Mouse (Mus musculus): Measurements from ENCODE around the gene Cpt1c. TPM values are rescaled to one million over a fixed set of nuclear protein-coding genes. Genes with fewer than 3 reads are reported as not detected.

The Cpt1c gene
- polyA plus RNA-seq, 1 experiment from 2014 or later = 19.4 TPM

DNA sequence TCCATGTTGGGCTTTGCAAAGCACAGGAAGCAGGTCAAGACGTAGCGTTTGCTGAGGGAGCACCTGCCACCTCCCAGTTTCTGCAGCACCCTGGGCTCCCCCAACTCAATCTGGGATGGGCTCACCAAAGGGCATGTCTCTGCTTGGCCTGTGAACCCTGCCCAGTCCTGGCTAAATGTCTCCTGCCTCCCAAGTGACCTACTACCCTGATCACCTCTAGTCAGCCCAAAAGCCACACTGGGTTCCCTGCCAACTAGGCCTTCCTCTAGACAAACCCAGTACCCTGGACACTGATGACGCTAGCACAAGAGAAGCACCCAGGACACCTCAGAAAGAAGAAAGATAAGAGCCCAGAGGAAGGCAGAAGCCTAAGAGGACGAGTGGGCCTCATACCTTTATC lies 38.2 kb upstream of the Cpt1c start:
- Histone ChIP-seq H3K4me3 (replicated peaks) (no peak overlapping the region), H3K9me3 (no peaks in the 10 kb centered on the region), H3K4me2 (no peak overlapping the region), H3K36me3 (peaks cover 52% of the 10 kb centered on the region), H3K9ac (no peak overlapping the region), H3K27ac (no peak overlapping the region), H3K27me3 (replicated peaks) (no peaks in the 10 kb centered on the region), H3K4me1 (peaks cover 18% of the 10 kb centered on the region)
- ATAC-seq (ENCODE audit: insufficient read depth, low FRiP score, low read depth) = no peak
- 82% methylated on average over 4 of the region's 4 CpGs for WGBS

GRCm38 (mm10) chr7:45012011-45012410 lies 37.4 kb upstream of the Cpt1c start:
- Histone ChIP-seq H3K4me2 (no peak overlapping the region), H3K36me3 (peaks cover 60% of the 10 kb centered on the region)
- 96% methylated on average over 6 of the region's 6 CpGs for WGBS

GRCm38 (mm10) chr7:45008411-45008810 lies 33.8 kb upstream of the Cpt1c start:
- H3K36me3 ChIP-seq = peaks cover 88% of the 10 kb centered on the region
- WGBS = 93% methylated on average over 19 of the region's 19 CpGs
- H3K4me2 ChIP-seq = no peak overlapping the region
- H3K4me3 ChIP-seq (replicated peaks) = no peak overlapping the region
- H3K9ac ChIP-seq = no peak overlapping the region
- H3K27ac ChIP-seq = no peak overlapping the region
- H3K27me3 ChIP-seq (replicated peaks) = no peaks in the 10 kb centered on the region
- no peaks in the 10 kb centered on the region for H3K9me3 ChIP-seq
- ATAC-seq (ENCODE audit: insufficient read depth, low FRiP score, low read depth) = no peak
- 0 out of 2 replicates have a peak, but pooled peaks cover 3% of the 10 kb centered on the region for H3K4me1 ChIP-seq

More at GRCm38 (mm10) chr7:45012011-45012410, 37.4 kb upstream of the Cpt1c start:
- ATAC-seq (ENCODE audit: insufficient read depth, low FRiP score, low read depth) = no peak
- H3K9ac ChIP-seq = no peak overlapping the region
- H3K27ac ChIP-seq = no peak overlapping the region
- H3K4me3 ChIP-seq (replicated peaks) = no peak overlapping the region
- no peaks in the 10 kb centered on the region for H3K9me3 ChIP-seq
- H3K4me1 ChIP-seq = peaks cover 18% of the 10 kb centered on the region
- H3K27me3 ChIP-seq (replicated peaks) = no peaks in the 10 kb centered on the region

- no peaks in the 10 kb centered on the region for H3K9me3 ChIP-seq
- H3K4me1 ChIP-seq = no peaks in the 10 kb centered on the region
- WGBS = 94% methylated on average over 30 of the region's 30 CpGs
- H3K9ac ChIP-seq = no peak overlapping the region
- H3K36me3 ChIP-seq = peaks cover 86% of the 10 kb centered on the region
- no peak overlapping the region for H3K4me2 ChIP-seq
- no peak overlapping the region for H3K27ac ChIP-seq
- ATAC-seq (ENCODE audit: insufficient read depth, low FRiP score, low read depth) = no peak
- no peaks in the 10 kb centered on the region for H3K27me3 ChIP-seq (replicated peaks)
- no peak overlapping the region for H3K4me3 ChIP-seq (replicated peaks)
Observed at GRCm38 (mm10) chr7:45007846-45008245, 33.2 kb upstream of the Cpt1c start.

- Histone ChIP-seq H3K27me3 (replicated peaks) (no peaks in the 10 kb centered on the region), H3K27ac (no peak overlapping the region), H3K36me3 (peaks cover 81% of the 10 kb centered on the region), H3K9ac (no peak overlapping the region), H3K9me3 (no peaks in the 10 kb centered on the region), H3K4me2 (no peak overlapping the region), H3K4me1 (no peaks in the 10 kb centered on the region), H3K4me3 (replicated peaks) (no peak overlapping the region)
- 94% methylated on average over 29 of the region's 29 CpGs for WGBS
- ATAC-seq (ENCODE audit: insufficient read depth, low FRiP score, low read depth) = no peak
Observed at GRCm38 (mm10) chr7:45007141-45007540, 32.5 kb upstream of the Cpt1c start.

GRCm38 (mm10) chr7:45006503-45006902 lies 31.9 kb upstream of the Cpt1c start:
- H3K4me2 ChIP-seq = no peak overlapping the region
- H3K9ac ChIP-seq = no peak overlapping the region
- WGBS = 92% methylated on average over 12 of the region's 12 CpGs
- H3K36me3 ChIP-seq = peaks cover 81% of the 10 kb centered on the region
- no peak for ATAC-seq (ENCODE audit: insufficient read depth, low FRiP score, low read depth)
- no peak overlapping the region for H3K4me3 ChIP-seq (replicated peaks)
- H3K4me1 ChIP-seq = no peaks in the 10 kb centered on the region
- no peak overlapping the region for H3K27ac ChIP-seq
- no peaks in the 10 kb centered on the region for H3K27me3 ChIP-seq (replicated peaks)
- H3K9me3 ChIP-seq = no peaks in the 10 kb centered on the region

DNA sequence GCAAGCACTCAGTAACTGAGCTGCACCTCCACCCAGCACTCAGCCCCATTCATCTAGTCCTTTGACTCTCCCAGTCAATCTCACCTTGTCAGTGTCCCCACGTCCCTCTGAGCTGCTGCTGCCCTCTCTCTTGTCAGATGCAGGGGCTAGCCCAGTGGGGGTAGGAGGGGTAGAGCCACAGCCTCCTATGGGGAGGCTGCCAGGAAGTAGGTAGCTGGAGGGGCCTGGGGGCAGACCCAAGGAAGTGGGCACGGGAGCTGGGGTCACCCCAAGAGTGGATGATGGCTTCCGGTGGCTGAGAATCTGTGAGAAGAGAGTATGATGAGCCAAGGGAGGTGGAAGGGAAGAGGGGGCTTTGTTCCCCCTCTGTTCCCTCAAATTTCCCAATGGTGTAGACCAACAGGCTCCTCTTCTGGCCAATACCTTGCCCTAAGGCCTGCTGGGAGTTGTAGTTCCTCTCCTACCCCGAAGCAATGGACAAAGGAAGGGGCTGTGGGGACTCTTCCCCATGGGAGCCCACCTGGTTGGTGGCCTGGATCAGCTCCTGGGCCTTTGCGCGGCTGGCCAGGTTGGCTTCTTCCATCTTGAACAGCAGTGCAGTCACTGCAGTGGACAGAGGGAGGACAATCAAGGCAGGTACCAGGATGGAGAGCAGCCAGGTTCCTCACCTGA lies 30.8 kb upstream of the Cpt1c start:
- no peak overlapping the region for H3K4me3 ChIP-seq (replicated peaks)
- no peak overlapping the region for H3K9ac ChIP-seq
- 85% methylated on average over 6 of the region's 6 CpGs for WGBS
- H3K4me2 ChIP-seq = no peak overlapping the region
- no peaks in the 10 kb centered on the region for H3K27me3 ChIP-seq (replicated peaks)
- ATAC-seq (ENCODE audit: insufficient read depth, low FRiP score, low read depth) = no peak
- peaks cover 84% of the 10 kb centered on the region for H3K36me3 ChIP-seq
- H3K27ac ChIP-seq = no peak overlapping the region
- H3K4me1 ChIP-seq = 0 out of 2 replicates have a peak, but pooled peaks cover 4% of the 10 kb centered on the region
- H3K9me3 ChIP-seq = no peaks in the 10 kb centered on the region

DNA sequence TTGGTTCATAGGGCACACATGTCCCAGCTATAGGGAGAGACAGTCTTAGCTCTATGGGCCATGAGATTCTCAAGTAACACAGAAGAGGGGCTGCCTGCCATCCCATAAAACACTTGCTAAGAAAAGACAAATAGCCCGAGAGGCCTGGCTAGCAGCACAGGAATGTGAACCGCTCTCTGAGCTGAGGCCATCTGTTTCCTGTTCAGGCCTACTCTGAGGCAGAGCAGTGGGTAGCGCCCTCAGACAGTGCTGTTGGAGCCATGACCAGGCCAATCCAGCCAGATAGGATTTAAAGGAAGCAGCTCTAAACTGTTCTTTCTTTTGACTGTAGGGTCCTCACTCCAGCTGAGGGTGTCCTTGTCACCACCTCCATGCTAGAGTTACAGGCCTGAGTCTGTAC lies 29.9 kb upstream of the Cpt1c start:
- peaks cover 83% of the 10 kb centered on the region for H3K36me3 ChIP-seq
- no peaks in the 10 kb centered on the region for H3K27me3 ChIP-seq (replicated peaks)
- H3K9me3 ChIP-seq = no peaks in the 10 kb centered on the region
- peaks cover 5% of the 10 kb centered on the region; the same call in 1 of the 2 replicates for H3K4me1 ChIP-seq
- H3K9ac ChIP-seq = no peak overlapping the region
- WGBS = 62% methylated on average over 3 of the region's 3 CpGs
- ATAC-seq (ENCODE audit: insufficient read depth, low FRiP score, low read depth) = no peak
- no peak overlapping the region for H3K27ac ChIP-seq
- H3K4me2 ChIP-seq = no peak overlapping the region
- no peak overlapping the region for H3K4me3 ChIP-seq (replicated peaks)

- Histone ChIP-seq H3K9me3 (no peaks in the 10 kb centered on the region), H3K27me3 (replicated peaks) (no peaks in the 10 kb centered on the region), H3K4me1 (peaks cover 9% of the 10 kb centered on the region; the same call in 1 of the 2 replicates), H3K27ac (no peak overlapping the region), H3K4me2 (no peak overlapping the region), H3K4me3 (replicated peaks) (no peak overlapping the region), H3K36me3 (peaks cover 63% of the 10 kb centered on the region), H3K9ac (no peak overlapping the region)
- no peak for ATAC-seq (ENCODE audit: insufficient read depth, low FRiP score, low read depth)
- WGBS = 78% methylated on average over 7 of the region's 7 CpGs
Observed at GRCm38 (mm10) chr7:45002440-45002839, 27.8 kb upstream of the Cpt1c start.

GRCm38 (mm10) chr7:45000539-45001114 lies 26.0 kb upstream of the Cpt1c start:
- 83% methylated on average over 21 of the region's 21 CpGs for WGBS
- H3K9me3 ChIP-seq = no peaks in the 10 kb centered on the region
- ATAC-seq (ENCODE audit: insufficient read depth, low FRiP score, low read depth) = no peak
- no peak overlapping the region for H3K9ac ChIP-seq
- no peaks in the 10 kb centered on the region for H3K27me3 ChIP-seq (replicated peaks)
- no peak overlapping the region for H3K4me3 ChIP-seq (replicated peaks)
- H3K27ac ChIP-seq = no peak overlapping the region
- no peak overlapping the region for H3K4me2 ChIP-seq
- H3K36me3 ChIP-seq = peaks cover 44% of the 10 kb centered on the region
- peaks cover 20% of the 10 kb centered on the region for H3K4me1 ChIP-seq

DNA sequence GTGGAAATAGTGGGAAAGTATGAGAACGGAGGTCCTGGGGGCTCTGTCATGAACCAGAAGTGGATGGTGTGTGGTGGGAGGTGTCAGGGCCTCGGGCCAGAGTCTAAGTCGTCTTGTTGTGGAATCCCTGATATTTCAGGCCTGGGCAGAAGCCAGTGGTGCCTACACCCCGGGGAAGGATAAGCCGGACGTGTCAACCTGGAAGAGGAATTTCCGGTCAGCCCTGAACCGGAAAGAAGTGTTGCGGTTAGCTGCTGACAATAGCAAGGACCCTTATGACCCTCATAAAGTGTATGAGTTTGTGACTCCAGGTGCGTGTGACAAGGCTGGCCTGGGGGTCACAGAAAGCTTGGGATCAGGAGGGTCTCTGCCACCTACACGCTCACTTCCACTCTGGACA lies 25.1 kb upstream of the Cpt1c start:
- no peak for ATAC-seq (ENCODE audit: insufficient read depth, low FRiP score, low read depth)
- Histone ChIP-seq H3K36me3 (peaks cover 47% of the 10 kb centered on the region), H3K27ac (no peak overlapping the region), H3K9me3 (no peaks in the 10 kb centered on the region), H3K4me2 (0 out of 2 replicates have a peak overlapping the region, but pooled peaks have one; percentile 83), H3K27me3 (replicated peaks) (no peaks in the 10 kb centered on the region), H3K4me1 (peaks cover 20% of the 10 kb centered on the region), H3K4me3 (replicated peaks) (no peak overlapping the region), H3K9ac (no peak overlapping the region)
- 64% methylated on average over 11 of the region's 11 CpGs for WGBS

- WGBS = 0% methylated on average over 18 of the region's 18 CpGs
- Histone ChIP-seq H3K27ac (peak within 1 kb of the TSS; percentile 92), H3K4me1 (peaks cover 20% of the 10 kb centered on the region), H3K9ac (peak within 1 kb of the TSS; percentile 70), H3K27me3 (replicated peaks) (no peaks in the 10 kb centered on the region), H3K4me3 (replicated peaks) (peak within 1 kb of the TSS; percentile 83), H3K9me3 (no peaks in the 10 kb centered on the region), H3K36me3 (peaks cover 38% of the 10 kb centered on the region), H3K4me2 (peak within 1 kb of the TSS; percentile 83)
- ATAC-seq (ENCODE audit: insufficient read depth, low FRiP score, low read depth) = no peak
Observed at GRCm38 (mm10) chr7:44998501-44998955, 23.9 kb upstream of the Cpt1c start, which contains the start of gene Bcl2l12. Gene Bcl2l12, minus strand, starts transcription at chr7:44998712.
